Mouse (Mus musculus): ENCODE measurements around the gene Ubald1. TPM values are rescaled to one million over a fixed set of nuclear protein-coding genes. Genes with fewer than 3 reads are reported as not detected.

The Ubald1 gene
- polyA plus RNA-seq, 1 experiment = 62.1 TPM

- WGBS = 52% methylated on average over 6 of the region's 6 CpGs
- TF ChIP-seq CTCF (IDR thresholded peaks at IDR 0.05; ENCODE audit: insufficient read depth, low read length) = no peak
- no peak for TF ChIP-seq POLR2A (IDR thresholded peaks at IDR 0.05; ENCODE audit: borderline replicate concordance, extremely low read depth, low read depth, low read length)
- Histone ChIP-seq H3K4me3 (replicated peaks; ENCODE audit: extremely low read depth, low read depth, low read length) (no peak overlapping the region), H3K4me1 (ENCODE audit: control insufficient read depth, insufficient read depth, low read length) (peaks cover 16% of the 10 kb centered on the region)
- DNase-seq = no peak
Observed at GRCm38 (mm10) chr16:4903491-4904102, 23.5 kb upstream of the Ubald1 start.

GRCm38 (mm10) chr16:4902390-4902789 lies 22.3 kb upstream of the Ubald1 start:
- no peak for DNase-seq
- Histone ChIP-seq H3K4me3 (replicated peaks; ENCODE audit: extremely low read depth, low read depth, low read length) (no peak overlapping the region), H3K4me1 (ENCODE audit: control insufficient read depth, insufficient read depth, low read length) (peaks cover 18% of the 10 kb centered on the region)
- 74% methylated on average over 2 of the region's 2 CpGs for WGBS
- no peak for TF ChIP-seq POLR2A (IDR thresholded peaks at IDR 0.05; ENCODE audit: borderline replicate concordance, extremely low read depth, low read depth, low read length)
- no peak for TF ChIP-seq CTCF (IDR thresholded peaks at IDR 0.05; ENCODE audit: insufficient read depth, low read length)

DNA sequence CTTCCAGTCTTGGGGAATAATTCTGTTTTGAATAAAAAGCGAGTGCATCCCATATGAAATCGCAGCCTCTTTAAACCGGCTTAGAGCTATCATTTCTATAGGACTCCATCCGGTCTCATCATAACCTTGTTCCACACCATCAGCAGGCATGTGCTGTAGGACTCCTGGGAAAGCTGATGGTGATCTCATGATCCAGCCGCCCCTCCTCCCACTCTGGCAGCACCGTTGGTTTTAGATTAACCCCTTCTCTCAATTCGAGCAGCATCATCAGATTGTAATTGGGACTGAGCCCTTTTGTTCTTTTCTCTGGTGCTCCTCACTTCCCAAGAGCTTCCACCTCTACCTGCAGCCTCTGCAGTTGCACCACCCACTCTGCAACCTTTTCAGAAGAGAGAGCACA lies 21.1 kb upstream of the Ubald1 start:
- peaks cover 30% of the 10 kb centered on the region for H3K4me1 ChIP-seq (ENCODE audit: control insufficient read depth, insufficient read depth, low read length)

GRCm38 (mm10) chr16:4899711-4900110 lies 19.6 kb upstream of the Ubald1 start:
- WGBS = 62% methylated on average over 2 of the region's 2 CpGs
- no peak for TF ChIP-seq CTCF (IDR thresholded peaks at IDR 0.05; ENCODE audit: insufficient read depth, low read length)
- TF ChIP-seq POLR2A (IDR thresholded peaks at IDR 0.05; ENCODE audit: borderline replicate concordance, extremely low read depth, low read depth, low read length) = no peak
- peaks cover 21% of the 10 kb centered on the region for H3K4me1 ChIP-seq (ENCODE audit: control insufficient read depth, insufficient read depth, low read length)
- no peak overlapping the region for H3K4me3 ChIP-seq (replicated peaks; ENCODE audit: extremely low read depth, low read depth, low read length)
- no peak for DNase-seq

More for the DNA sequence above, 21.1 kb upstream of the Ubald1 start:
- TF ChIP-seq POLR2A (IDR thresholded peaks at IDR 0.05; ENCODE audit: borderline replicate concordance, extremely low read depth, low read depth, low read length) = no peak
- no peak for TF ChIP-seq CTCF (IDR thresholded peaks at IDR 0.05; ENCODE audit: insufficient read depth, low read length)
- no peak for DNase-seq
- 69% methylated on average over 7 of the region's 7 CpGs for WGBS
- H3K4me3 ChIP-seq (replicated peaks; ENCODE audit: extremely low read depth, low read depth, low read length) = no peak overlapping the region

GRCm38 (mm10) chr16:4898881-4899280 lies 18.8 kb upstream of the Ubald1 start:
- 83% methylated on average over 6 of the region's 6 CpGs for WGBS
- Histone ChIP-seq H3K4me3 (replicated peaks; ENCODE audit: extremely low read depth, low read depth, low read length) (no peak overlapping the region), H3K4me1 (ENCODE audit: control insufficient read depth, insufficient read depth, low read length) (peaks cover 29% of the 10 kb centered on the region)
- TF ChIP-seq CTCF (IDR thresholded peaks at IDR 0.05; ENCODE audit: insufficient read depth, low read length) = no peak
- DNase-seq = no peak

DNA sequence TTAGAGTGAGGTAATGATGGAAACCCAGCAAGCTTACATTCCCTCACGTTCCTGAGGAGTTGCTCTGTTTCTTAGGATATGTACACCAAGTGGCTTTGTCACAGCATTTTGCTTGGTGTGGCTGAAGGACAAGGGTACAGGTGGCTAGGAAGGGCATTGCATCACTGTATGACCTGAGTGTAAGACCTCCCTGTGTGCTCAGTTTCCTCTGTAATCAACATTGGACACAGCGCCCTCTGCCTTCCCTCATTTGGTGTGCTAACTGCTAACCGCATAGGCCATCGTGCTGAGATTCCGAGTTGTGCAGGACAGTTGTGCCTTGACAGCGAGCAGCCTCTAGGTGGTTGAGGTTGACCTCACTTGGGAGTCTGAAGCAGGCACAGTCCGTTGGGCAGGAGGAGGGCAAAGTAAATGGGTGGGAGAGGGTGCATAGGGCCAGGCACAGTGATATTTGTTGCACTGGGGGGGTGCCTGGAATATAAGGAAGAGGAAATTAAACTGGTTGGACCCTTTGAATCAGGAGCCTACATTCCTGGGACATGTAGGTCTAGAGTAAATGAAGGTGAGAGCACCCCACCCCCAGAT lies 17.1 kb upstream of the Ubald1 start:
- peaks cover 29% of the 10 kb centered on the region for H3K4me1 ChIP-seq (ENCODE audit: control insufficient read depth, insufficient read depth, low read length)
- DNase-seq = no peak
- TF ChIP-seq CTCF (IDR thresholded peaks at IDR 0.05; ENCODE audit: insufficient read depth, low read length) (peak; percentile 19; the same call in 1 of the 2 replicates), POLR2A (IDR thresholded peaks at IDR 0.05; ENCODE audit: borderline replicate concordance, extremely low read depth, low read depth, low read length) (no peak)
- H3K4me3 ChIP-seq (replicated peaks; ENCODE audit: extremely low read depth, low read depth, low read length) = no peak overlapping the region
- WGBS = 69% methylated on average over 7 of the region's 7 CpGs

DNA sequence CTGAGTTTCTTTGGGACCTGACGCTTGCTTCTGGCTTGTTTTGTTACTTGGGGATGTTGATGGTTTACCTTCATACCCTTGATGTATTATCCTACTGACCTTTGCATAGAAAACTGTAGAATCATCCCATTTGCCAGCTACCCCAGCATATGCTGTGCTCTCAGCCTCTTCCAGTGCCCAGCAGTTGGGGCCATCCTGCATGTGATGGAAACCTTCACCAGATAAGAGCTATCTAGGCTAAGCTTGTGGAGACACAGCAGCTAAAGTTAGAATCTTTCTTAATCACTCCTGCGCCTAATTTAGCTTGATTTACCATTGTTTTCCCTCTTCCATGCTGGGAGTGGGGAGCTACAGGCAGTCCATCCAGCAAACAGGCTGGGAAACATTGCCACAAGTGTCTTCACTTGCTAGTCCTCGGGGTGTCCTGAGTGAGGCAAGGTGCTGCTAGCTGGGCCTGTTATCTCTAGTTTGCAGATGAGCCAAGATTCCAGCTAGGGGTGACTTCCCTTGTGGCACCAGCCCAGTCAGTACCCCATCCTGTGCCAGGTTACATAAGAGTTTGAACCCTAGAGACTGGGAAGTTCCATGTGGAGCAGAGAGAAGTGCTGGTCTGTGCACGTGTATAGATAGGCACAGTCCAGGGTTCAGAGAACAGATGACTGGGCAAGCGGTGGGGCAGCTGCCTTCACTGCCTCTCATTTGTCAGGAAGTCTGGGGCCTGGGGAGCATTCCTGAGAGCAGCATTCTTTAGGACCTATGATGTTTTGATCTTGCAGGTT lies 16.3 kb upstream of the Ubald1 start:
- Histone ChIP-seq H3K4me3 (replicated peaks; ENCODE audit: extremely low read depth, low read depth, low read length) (no peak overlapping the region), H3K4me1 (ENCODE audit: control insufficient read depth, insufficient read depth, low read length) (peaks cover 29% of the 10 kb centered on the region)
- no peak for DNase-seq
- no peak for TF ChIP-seq POLR2A (IDR thresholded peaks at IDR 0.05; ENCODE audit: borderline replicate concordance, extremely low read depth, low read depth, low read length)
- TF ChIP-seq CTCF (IDR thresholded peaks at IDR 0.05; ENCODE audit: insufficient read depth, low read length) = no peak
- WGBS = 43% methylated on average over 5 of the region's 5 CpGs

GRCm38 (mm10) chr16:4894201-4894908 lies 14.2 kb upstream of the Ubald1 start:
- no peak overlapping the region for H3K4me3 ChIP-seq (replicated peaks; ENCODE audit: extremely low read depth, low read depth, low read length)
- H3K4me1 ChIP-seq (ENCODE audit: control insufficient read depth, insufficient read depth, low read length) = peaks cover 29% of the 10 kb centered on the region
- no peak for TF ChIP-seq POLR2A (IDR thresholded peaks at IDR 0.05; ENCODE audit: borderline replicate concordance, extremely low read depth, low read depth, low read length)
- TF ChIP-seq CTCF (IDR thresholded peaks at IDR 0.05; ENCODE audit: insufficient read depth, low read length) = no peak
- peak; percentile 40 for DNase-seq
- 51% methylated on average over 7 of the region's 7 CpGs for WGBS

GRCm38 (mm10) chr16:4892171-4892570 lies 12.1 kb upstream of the Ubald1 start:
- no peak for TF ChIP-seq POLR2A (IDR thresholded peaks at IDR 0.05; ENCODE audit: borderline replicate concordance, extremely low read depth, low read depth, low read length)
- no peak for TF ChIP-seq CTCF (IDR thresholded peaks at IDR 0.05; ENCODE audit: insufficient read depth, low read length)
- H3K4me3 ChIP-seq (replicated peaks; ENCODE audit: extremely low read depth, low read depth, low read length) = no peak overlapping the region
- no peak for DNase-seq
- WGBS = 62% methylated on average over 6 of the region's 6 CpGs
- peaks cover 25% of the 10 kb centered on the region for H3K4me1 ChIP-seq (ENCODE audit: control insufficient read depth, insufficient read depth, low read length)
